Mouse (Mus musculus) CH12.LX (cell line): ENCODE measurements at regions not wholly inside any gene's neighbourhood (a gene's known extent, or its start where the extent isn't known, plus 50 kb on each side); places are given as distances from the start of the nearest gene placed in this dataset.
A peak's percentile ranks its signal among the peaks of the same experiment; 100 is the strongest.

Source experiments
- DNase-seq: peaks from one replicate; pipeline ENCODE4 v3.0.0-alpha.2; 2013; ENCODE audit errors: extremely low read depth
- H3K27ac ChIP-seq: 2 replicates; pipeline ENCODE4 v1.5.1; 2012; ENCODE audit warnings: low read depth, mild to moderate bottlenecking, control low read depth, moderate library complexity; ENCODE audit not compliant: insufficient read depth
- H3K27me3 ChIP-seq: replicated peaks from 2 replicates; pipeline ENCODE3; 2012; ENCODE audit warnings: inconsistent platforms
- H3K36me3 ChIP-seq, 2 experiments: replicated peaks in 1 of 2; 2 replicates each; pipeline versions ENCODE3 to v1.6.1; 2012; ENCODE audit warnings: inconsistent platforms in 1 of 2, low read length in 1 of 2, mild to moderate bottlenecking in 1 of 2, mixed read lengths in 1 of 2, moderate library complexity in 1 of 2; ENCODE audit not compliant: control insufficient read depth in 1 of 2, insufficient read depth in 1 of 2
- H3K4me1 ChIP-seq, 2 experiments: 2 replicates each; pipeline ENCODE4 v1.6.1; 2012; ENCODE audit warnings: inconsistent platforms in 1 of 2, moderate library complexity in 1 of 2; ENCODE audit not compliant: insufficient read depth in 2 of 2, control insufficient read depth in 1 of 2
- H3K4me2 ChIP-seq: 2 replicates; pipeline ENCODE4 v1.6.1; 2012; ENCODE audit warnings: low read depth, mild to moderate bottlenecking, control low read depth; ENCODE audit not compliant: poor library complexity, insufficient read depth, severe bottlenecking
- H3K4me3 ChIP-seq, 3 experiments: fragments of 150-350 bp in 1 of 3; sonication (generic) in 1 of 3; replicated peaks in 1 of 3; 2 replicates each; pipeline versions ENCODE3 to v1.5.1; 2011 to 2012; ENCODE audit warnings: low read depth in 2 of 3, low read length in 2 of 3, mild to moderate bottlenecking in 2 of 3, moderate library complexity in 2 of 3, control low read depth in 1 of 3, improper control_type of control experiment in 1 of 3, inconsistent platforms in 1 of 3, mixed read lengths in 1 of 3; ENCODE audit not compliant: poor library complexity in 1 of 3
- H3K79me2 ChIP-seq: replicated peaks from 2 replicates; pipeline ENCODE4 v1.6.1; 2012; ENCODE audit warnings: mild to moderate bottlenecking, moderate library complexity; ENCODE audit not compliant: control insufficient read depth, poor library complexity, insufficient read depth, severe bottlenecking; ENCODE audit errors: extremely low read depth
- H3K9ac ChIP-seq: 2 replicates; pipeline ENCODE4 v1.6.1; 2012; ENCODE audit warnings: low read depth, mild to moderate bottlenecking, control low read depth, moderate library complexity; ENCODE audit not compliant: insufficient read depth
- H3K9me3 ChIP-seq: replicated peaks from 2 replicates; pipeline ENCODE3; 2012; ENCODE audit warnings: low read length, inconsistent platforms, mixed read lengths
- BHLHE40 ChIP-seq: IDR thresholded peaks from 2 replicates; pipeline ENCODE4 v1.6.1; 2011; ENCODE audit warnings: mild to moderate bottlenecking, low read depth, low read length, improper control_type of control experiment
- CHD1 ChIP-seq: IDR thresholded peaks from 2 replicates; pipeline ENCODE4 v1.6.1; 2012; ENCODE audit warnings: low read depth, low read length, improper control_type of control experiment, inconsistent platforms
- CHD2 ChIP-seq: IDR thresholded peaks from 2 replicates; pipeline ENCODE4 v1.6.1; 2011; ENCODE audit warnings: low read length, improper control_type of control experiment
- E2F4 ChIP-seq: IDR thresholded peaks from 2 replicates; pipeline ENCODE4 v1.6.1; 2011; ENCODE audit warnings: low read depth, low read length, improper control_type of control experiment; ENCODE audit not compliant: insufficient replicate concordance
- ELF1 ChIP-seq: IDR thresholded peaks from 2 replicates; pipeline ENCODE4 v1.6.1; 2014; ENCODE audit warnings: low read depth, mild to moderate bottlenecking, inconsistent platforms, low read length, improper control_type of control experiment
- EP300 ChIP-seq: IDR thresholded peaks from 2 replicates; pipeline ENCODE4 v1.6.1; 2011; ENCODE audit warnings: low read length, improper control_type of control experiment
- GABPA ChIP-seq: IDR thresholded peaks from 2 replicates; pipeline ENCODE4 v1.6.1; 2012; ENCODE audit warnings: low read depth, low read length, improper control_type of control experiment, inconsistent platforms; ENCODE audit not compliant: insufficient replicate concordance
- HCFC1 ChIP-seq: IDR thresholded peaks from 2 replicates; pipeline ENCODE4 v1.6.1; 2012; ENCODE audit warnings: low read depth, mild to moderate bottlenecking, inconsistent platforms, low read length, improper control_type of control experiment
- JUN ChIP-seq: IDR thresholded peaks from 2 replicates; pipeline ENCODE4 v1.6.1; 2011; ENCODE audit warnings: low read depth, mild to moderate bottlenecking, low read length, improper control_type of control experiment, moderate library complexity; ENCODE audit not compliant: insufficient read depth
- KAT2A ChIP-seq: IDR thresholded peaks from 2 replicates; pipeline ENCODE4 v1.6.1; 2012; ENCODE audit warnings: low read length, improper control_type of control experiment, inconsistent platforms; ENCODE audit not compliant: insufficient replicate concordance
- MAFK ChIP-seq: IDR thresholded peaks from 2 replicates; pipeline ENCODE4 v1.6.1; 2011; ENCODE audit warnings: low read length, improper control_type of control experiment; ENCODE audit not compliant: insufficient replicate concordance
- MAZ ChIP-seq: IDR thresholded peaks from 2 replicates; pipeline ENCODE4 v1.6.1; 2012; ENCODE audit warnings: low read depth, mild to moderate bottlenecking, inconsistent platforms, low read length, improper control_type of control experiment, moderate library complexity
- NRF1 ChIP-seq: IDR thresholded peaks from 2 replicates; pipeline ENCODE4 v1.6.1; 2014; ENCODE audit warnings: low read depth, mild to moderate bottlenecking, inconsistent platforms, low read length, improper control_type of control experiment, moderate library complexity
- PAX5 ChIP-seq: IDR thresholded peaks from 2 replicates; pipeline ENCODE4 v1.6.1; 2012; ENCODE audit warnings: low read length, inconsistent platforms, mixed read lengths
- POLR2A ChIP-seq: IDR thresholded peaks from 2 replicates; pipeline ENCODE4 v1.6.1; 2011; ENCODE audit warnings: low read depth, mild to moderate bottlenecking, improper control_type of control experiment, low read length
- POLR2AphosphoS2 ChIP-seq: IDR thresholded peaks from 2 replicates; pipeline ENCODE4 v1.6.1; 2011; ENCODE audit warnings: low read depth, low read length, improper control_type of control experiment
- SIN3A ChIP-seq: IDR thresholded peaks from 2 replicates; pipeline ENCODE4 v1.6.1; 2012; ENCODE audit warnings: low read length, improper control_type of control experiment, inconsistent platforms
- SMC3 ChIP-seq: IDR thresholded peaks from 2 replicates; pipeline ENCODE4 v1.6.1; 2011; ENCODE audit warnings: low read depth, low read length, improper control_type of control experiment
- TBP ChIP-seq: conservative IDR thresholded peaks from 2 replicates; pipeline ENCODE4 v1.6.1; 2011; ENCODE audit warnings: low read depth, low read length, improper control_type of control experiment
- UBTF ChIP-seq: IDR thresholded peaks from 2 replicates; pipeline ENCODE4 v1.6.1; 2012; ENCODE audit warnings: low read depth, mild to moderate bottlenecking, inconsistent platforms, low read length, improper control_type of control experiment, moderate library complexity
- USF1 ChIP-seq: IDR thresholded peaks from 2 replicates; pipeline ENCODE4 v1.6.1; 2014; ENCODE audit warnings: low read depth, mild to moderate bottlenecking, inconsistent platforms, low read length, improper control_type of control experiment
- ZC3H11A ChIP-seq: IDR thresholded peaks from 2 replicates; pipeline ENCODE4 v1.6.1; 2012; ENCODE audit warnings: low read depth, mild to moderate bottlenecking, inconsistent platforms, low read length, improper control_type of control experiment
- ZKSCAN1 ChIP-seq: IDR thresholded peaks from 2 replicates; pipeline ENCODE4 v1.6.1; 2012; ENCODE audit warnings: low read depth, inconsistent platforms, low read length, improper control_type of control experiment, borderline replicate concordance
- ZMIZ1 ChIP-seq: IDR thresholded peaks from 2 replicates; pipeline ENCODE4 v1.6.1; 2012; ENCODE audit warnings: low read depth, mild to moderate bottlenecking, inconsistent platforms, low read length, improper control_type of control experiment
- ZNF384 ChIP-seq: IDR thresholded peaks from 2 replicates; pipeline ENCODE4 v1.6.1; 2012; ENCODE audit warnings: low read depth, low read length, improper control_type of control experiment, inconsistent platforms
- dilution Hi-C: fragments of 300-500 bp; cut with MboI; formaldehyde crosslinking; loops from 2 replicates; pipeline ENCODE4 v1.14.3; 2020; ENCODE audit warnings: low sequenced_read_pairs; ENCODE audit not compliant: extremely low pct_unique_long_range_greater_than_20kb, extremely low pct_ligation_motif_present
- in situ Hi-C: fragments of 300-500 bp; cut with MboI; formaldehyde crosslinking; loops from 3 replicates; pipeline ENCODE4 v1.14.3; 2019; ENCODE audit warnings: low sequenced_read_pairs, low pct_ligation_motif_present, low pct_unique_long_range_greater_than_20kb, mixed read lengths

DNA sequence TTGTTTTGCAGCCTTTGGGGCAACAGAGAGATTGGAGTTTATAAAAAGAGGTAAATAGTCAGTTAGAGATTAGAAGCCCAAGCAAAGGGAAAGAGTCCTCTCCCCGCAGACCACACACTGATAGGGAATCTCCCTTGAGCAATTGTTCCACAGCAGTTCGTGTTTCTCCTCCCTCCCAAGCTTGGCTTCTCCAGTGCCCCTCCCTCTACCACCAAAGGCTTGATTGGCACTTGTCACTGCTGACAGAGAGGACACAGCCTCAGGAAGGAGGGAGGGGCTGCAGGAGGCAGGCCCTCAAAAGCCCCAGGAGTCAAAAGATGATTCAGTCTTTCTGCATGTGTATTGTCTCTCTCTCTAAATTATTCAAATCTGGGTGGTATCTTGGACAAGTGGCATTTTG is 200.1 kb downstream of the Ascl1 start:
- Histone ChIP-seq H3K27me3 (no peaks in the 10 kb centered on the region), H3K4me3 (no peak overlapping the region), H3K9me3 (no peaks in the 10 kb centered on the region), H3K4me1 (peaks cover 0 to 15% of the 10 kb centered on the region in 2 experiments; a peak in 2 of 4 replicates), H3K27ac (no peak overlapping the region), H3K9ac (no peak overlapping the region), H3K36me3 (no peaks in the 10 kb centered on the region), H3K4me2 (no peak overlapping the region), H3K79me2 (no peaks in the 10 kb centered on the region)
- TF ChIP-seq ZMIZ1 (no peak), ZKSCAN1 (no peak), NRF1 (no peak), ELF1 (no peak), MAFK (no peak), HCFC1 (no peak), SMC3 (no peak), E2F4 (no peak), POLR2A (no peak), ZC3H11A (no peak), UBTF (no peak), BHLHE40 (no peak), CHD2 (no peak), GABPA (no peak), TBP (no peak), KAT2A (no peak), JUN (no peak)
- dilution Hi-C loops: no loop called here
- DNase-seq: peak; percentile 79
- in situ Hi-C loops: no loop called here

GRCm38 (mm10) chr10:87286831-87287230 is 206.6 kb downstream of the Ascl1 start:
- Histone ChIP-seq H3K4me2 (no peak overlapping the region), H3K36me3 (no peaks in the 10 kb centered on the region), H3K79me2 (no peaks in the 10 kb centered on the region), H3K9ac (no peak overlapping the region), H3K9me3 (no peaks in the 10 kb centered on the region), H3K4me3 (no peak overlapping the region), H3K4me1 (no peaks in the 10 kb centered on the region), H3K27ac (no peak overlapping the region), H3K27me3 (no peaks in the 10 kb centered on the region)
- no peak for TF ChIP-seq POLR2AphosphoS2
- no peak for TF ChIP-seq SIN3A
- no peak for TF ChIP-seq ELF1
- TF ChIP-seq E2F4: no peak
- TF ChIP-seq CHD1: no peak
- TF ChIP-seq ZNF384: no peak
- no peak for TF ChIP-seq PAX5
- TF ChIP-seq USF1: no peak
- TF ChIP-seq MAZ: no peak
- no peak for TF ChIP-seq EP300
- TF ChIP-seq HCFC1: no peak
- no peak for TF ChIP-seq ZMIZ1
- no peak for TF ChIP-seq GABPA
- in situ Hi-C loops: no loop called here
- DNase-seq: no peak
- dilution Hi-C loops: no loop called here
